Mouse (Mus musculus) granulocyte monocyte progenitor cell, adult 5-6 weeks (primary cell): ENCODE data around the gene Scand1. TPM values are rescaled to one million over a fixed set of nuclear protein-coding genes. Genes with fewer than 3 reads are reported as not detected.

ENCODE experiments used
- ATAC-seq: replicated peaks from 2 replicates; pipeline ENCODE4 v1.8.0; 2016; ENCODE audit warnings: mild to moderate bottlenecking, moderate TSS enrichment, inconsistent platforms; ENCODE audit not compliant: poor library complexity, severe bottlenecking
- total RNA-seq, 2 experiments: library from RNA; stranded (forward) in 1 of 2; stranded (reverse) in 1 of 2; fragments of 200-712, 200-1000 nt in 1 of 2; fragments of >200 nt in 1 of 2; fragmentation: Nextera tagmentation in 1 of 2; gene quantifications; 2 replicates each; pipeline ENCODE4 v1.2.3; 2014 to 2017

Gene Scand1
- total RNA-seq (2014; fragmentation: Nextera tagmentation) (0.60 and 5.4 TPM in 2 replicates), total RNA-seq (2017) (20.9 and 28.4 TPM in 2 replicates)

GRCm38 (mm10) chr2:156312297-156312897 is at the start of gene Scand1, which contains the start of gene Cnbd2:
Gene Scand1, minus strand, starts transcription at chr2:156312704.
Gene Cnbd2, plus strand, starts transcription at chr2:156312299.
- ATAC-seq: peak; percentile 81

GRCm38 (mm10) chr2:156356031-156356430 is 43.5 kb upstream of the Scand1 start:
- no peak for ATAC-seq

GRCm38 (mm10) chr2:156353265-156353692 is 40.8 kb upstream of the Scand1 start:
- no peak for ATAC-seq

- ATAC-seq: no peak
Measured at GRCm38 (mm10) chr2:156352413-156353165, 40.1 kb upstream of the Scand1 start.

GRCm38 (mm10) chr2:156351243-156351642 is 38.7 kb upstream of the Scand1 start:
- ATAC-seq: no peak

- ATAC-seq: no peak
Measured at GRCm38 (mm10) chr2:156349286-156349848, 36.9 kb upstream of the Scand1 start.

GRCm38 (mm10) chr2:156348812-156349211 is 36.3 kb upstream of the Scand1 start:
- no peak for ATAC-seq

- ATAC-seq: peak; percentile 58
Measured at GRCm38 (mm10) chr2:156344775-156345532, 32.5 kb upstream of the Scand1 start.

GRCm38 (mm10) chr2:156340078-156340477 is 27.6 kb upstream of the Scand1 start:
- ATAC-seq: no peak

GRCm38 (mm10) chr2:156331446-156331965 is 19.0 kb upstream of the Scand1 start:
- no peak for ATAC-seq

DNA sequence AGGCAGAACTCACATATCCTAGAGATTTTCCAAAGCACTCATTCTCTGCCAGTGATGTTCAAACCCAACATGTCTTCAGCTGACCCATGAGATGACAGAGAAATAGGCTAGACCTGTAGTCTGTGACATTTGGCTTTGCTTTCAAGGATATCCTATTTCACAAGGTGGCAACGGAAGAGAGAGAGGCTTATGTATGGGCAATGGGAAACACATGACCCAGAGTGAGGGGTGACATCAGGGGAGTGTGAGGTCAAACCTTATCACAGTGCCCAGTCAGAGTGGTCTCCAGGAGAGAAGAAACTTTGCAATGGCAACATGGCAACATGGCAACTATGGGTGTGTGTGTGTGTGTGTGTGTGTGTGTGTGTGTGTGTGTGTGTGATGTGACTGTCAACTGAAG is 18.2 kb upstream of the Scand1 start:
- ATAC-seq: peak; percentile 78

GRCm38 (mm10) chr2:156324681-156325080 is 12.2 kb upstream of the Scand1 start:
- ATAC-seq: peak; percentile 39

- ATAC-seq: peak; percentile 94
Measured at GRCm38 (mm10) chr2:156324116-156324588, 11.6 kb upstream of the Scand1 start.

GRCm38 (mm10) chr2:156321538-156321937 is 9.0 kb upstream of the Scand1 start:
- no peak for ATAC-seq

DNA sequence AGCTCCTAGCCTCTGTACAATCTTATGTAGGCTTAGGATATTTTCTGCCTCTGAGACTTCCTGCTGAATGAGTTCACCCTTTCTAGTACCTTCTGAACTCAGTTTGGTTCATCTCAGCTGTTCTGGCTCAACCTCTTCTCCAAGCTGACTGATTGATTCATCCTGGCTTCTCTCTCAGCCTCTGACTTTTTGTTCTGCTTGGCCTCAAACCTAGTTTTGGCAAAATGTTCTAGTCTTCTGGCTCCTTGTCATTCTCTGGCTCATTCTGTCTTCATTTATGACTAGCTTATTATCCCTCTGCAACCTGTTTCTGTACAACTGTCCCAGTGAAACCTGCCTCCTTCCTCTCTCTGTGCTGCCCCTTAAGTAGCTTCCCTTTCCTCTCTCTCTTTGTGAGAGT is 6.0 kb upstream of the Scand1 start:
- no peak; the same call in 1 of the 2 replicates for ATAC-seq

DNA sequence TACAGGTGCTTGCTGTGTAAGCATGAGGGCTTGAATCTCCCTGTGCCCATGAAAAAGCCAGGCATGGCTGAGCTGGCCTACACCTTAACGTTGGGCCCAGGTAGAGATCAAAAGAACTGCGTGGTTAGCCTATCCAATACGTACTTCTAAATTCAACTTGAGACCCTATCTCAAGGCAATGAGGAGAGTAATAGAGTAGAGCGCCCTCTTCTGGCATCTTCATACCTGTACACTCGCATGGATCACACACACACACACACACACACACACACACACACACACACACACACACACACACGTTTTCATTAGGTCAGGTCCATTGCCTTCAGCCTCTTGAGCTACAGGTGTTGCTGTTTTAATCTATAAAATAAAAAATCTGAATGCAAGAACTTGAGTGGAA is 2.3 kb upstream of the Scand1 start:
- ATAC-seq: no peak

- no peak for ATAC-seq
Measured at GRCm38 (mm10) chr2:156313153-156313552, 649 bp upstream of the Scand1 start.

GRCm38 (mm10) chr2:156311841-156312291 is 638 bp downstream of the Scand1 start:
- peak; percentile 64 for ATAC-seq

GRCm38 (mm10) chr2:156311441-156311840 is 1.1 kb downstream of the Scand1 start:
- no peak for ATAC-seq

- no peak for ATAC-seq
Measured at GRCm38 (mm10) chr2:156310945-156311344, 1.6 kb downstream of the Scand1 start.
